Mouse (Mus musculus) cortical plate, adult 2 months (tissue): ENCODE results near the gene Rangap1.

ENCODE experiments used
- CTCF ChIP-seq: fragments of 200-500 bp; IDR thresholded peaks from 2 replicates; pipeline ENCODE4 v1.5.1; 2011; ENCODE audit warnings: mild to moderate bottlenecking, control low read depth, low read length; ENCODE audit not compliant: insufficient read depth; ENCODE audit errors: extremely low read depth
- POLR2A ChIP-seq: fragments of 200-500 bp; IDR thresholded peaks from 2 replicates; pipeline ENCODE4 v1.6.1; 2011; ENCODE audit warnings: mild to moderate bottlenecking, low read length, control low read depth; ENCODE audit not compliant: insufficient read depth; ENCODE audit errors: extremely low read depth

DNA sequence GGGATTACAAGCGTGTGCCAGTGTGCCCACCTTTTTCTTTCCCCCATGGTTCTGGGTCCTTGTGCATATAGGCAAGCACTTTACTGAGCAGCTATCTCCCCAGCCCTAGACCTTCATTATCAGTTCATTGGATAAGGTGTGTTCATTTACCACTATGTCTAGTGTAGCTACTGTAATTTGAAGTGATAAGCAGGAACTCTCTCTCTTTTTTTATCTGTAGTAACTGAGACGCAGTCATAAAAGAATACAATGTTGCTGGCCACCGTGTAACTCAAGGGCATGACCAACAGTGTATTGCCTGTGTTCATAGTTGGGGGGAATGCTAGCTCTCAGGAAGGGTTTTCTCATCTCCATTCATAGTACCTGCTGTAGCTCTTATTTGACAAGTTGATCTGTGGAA is 14.2 kb upstream of the Rangap1 start:
- no peak for TF ChIP-seq POLR2A
- no peak for TF ChIP-seq CTCF
